Mouse (Mus musculus): ENCODE results near the gene Ephb4. TPM values are rescaled to one million over a fixed set of nuclear protein-coding genes. Genes with fewer than 3 reads are reported as not detected.

Ephb4 gene
- polyA plus RNA-seq, 1 experiment: 27.5 TPM

- 92% methylated on average over 11 of the region's 11 CpGs for WGBS
- Histone ChIP-seq H3K27me3 (ENCODE audit: control insufficient read depth, insufficient read depth, low read length) (no peaks in the 10 kb centered on the region), H3K4me1 (ENCODE audit: control insufficient read depth, insufficient read depth, insufficient read length, low read length) (no peaks in the 10 kb centered on the region), H3K4me3 (ENCODE audit: low read depth, low read length) (no peak overlapping the region), H3K27ac (ENCODE audit: insufficient read depth, low read depth, low read length) (no peak overlapping the region), H3K36me3 (ENCODE audit: control insufficient read depth, insufficient read depth, low read length) (peaks cover 84% of the 10 kb centered on the region)
- no peak for TF ChIP-seq CTCF (IDR thresholded peaks at IDR 0.05; ENCODE audit: extremely low read depth, insufficient read length, insufficient replicate concordance, low read depth, low read length)
- TF ChIP-seq POLR2A (IDR thresholded peaks at IDR 0.05; ENCODE audit: low read depth, low read length): no peak
Observed at GRCm38 (mm10) chr5:137369665-137370064, 19.8 kb downstream of the Ephb4 start.

- TF ChIP-seq POLR2A (IDR thresholded peaks at IDR 0.05; ENCODE audit: low read depth, low read length) (no peak), CTCF (IDR thresholded peaks at IDR 0.05; ENCODE audit: extremely low read depth, insufficient read length, insufficient replicate concordance, low read depth, low read length) (no peak)
- peaks cover 51% of the 10 kb centered on the region for H3K36me3 ChIP-seq (ENCODE audit: control insufficient read depth, insufficient read depth, low read length)
- WGBS: 77% methylated on average over 12 of the region's 12 CpGs
- no peak overlapping the region for H3K27ac ChIP-seq (ENCODE audit: insufficient read depth, low read depth, low read length)
- no peaks in the 10 kb centered on the region for H3K27me3 ChIP-seq (ENCODE audit: control insufficient read depth, insufficient read depth, low read length)
- no peak overlapping the region for H3K4me3 ChIP-seq (ENCODE audit: low read depth, low read length)
- H3K4me1 ChIP-seq (ENCODE audit: control insufficient read depth, insufficient read depth, insufficient read length, low read length): peaks cover 4% of the 10 kb centered on the region
Observed at GRCm38 (mm10) chr5:137373371-137373950, 23.6 kb downstream of the Ephb4 start.

GRCm38 (mm10) chr5:137374521-137375080, 24.7 kb downstream of the Ephb4 start:
- TF ChIP-seq POLR2A (IDR thresholded peaks at IDR 0.05; ENCODE audit: low read depth, low read length) (no peak), CTCF (IDR thresholded peaks at IDR 0.05; ENCODE audit: extremely low read depth, insufficient read length, insufficient replicate concordance, low read depth, low read length) (no peak)
- Histone ChIP-seq H3K4me1 (ENCODE audit: control insufficient read depth, insufficient read depth, insufficient read length, low read length) (peaks cover 4% of the 10 kb centered on the region), H3K4me3 (ENCODE audit: low read depth, low read length) (no peak overlapping the region), H3K36me3 (ENCODE audit: control insufficient read depth, insufficient read depth, low read length) (peaks cover 42% of the 10 kb centered on the region), H3K27ac (ENCODE audit: insufficient read depth, low read depth, low read length) (no peak overlapping the region), H3K27me3 (ENCODE audit: control insufficient read depth, insufficient read depth, low read length) (no peaks in the 10 kb centered on the region)
- WGBS: 55% methylated on average over 4 of the region's 4 CpGs

GRCm38 (mm10) chr5:137375627-137376026, 25.7 kb downstream of the Ephb4 start:
- no peak for TF ChIP-seq CTCF (IDR thresholded peaks at IDR 0.05; ENCODE audit: extremely low read depth, insufficient read length, insufficient replicate concordance, low read depth, low read length)
- TF ChIP-seq POLR2A (IDR thresholded peaks at IDR 0.05; ENCODE audit: low read depth, low read length): no peak
- peaks cover 4% of the 10 kb centered on the region for H3K4me1 ChIP-seq (ENCODE audit: control insufficient read depth, insufficient read depth, insufficient read length, low read length)
- WGBS: 12% methylated on average over 2 of the region's 2 CpGs
- H3K36me3 ChIP-seq (ENCODE audit: control insufficient read depth, insufficient read depth, low read length): peaks cover 31% of the 10 kb centered on the region
- no peak overlapping the region for H3K4me3 ChIP-seq (ENCODE audit: low read depth, low read length)
- no peaks in the 10 kb centered on the region for H3K27me3 ChIP-seq (ENCODE audit: control insufficient read depth, insufficient read depth, low read length)
- 0 out of 2 replicates have a peak overlapping the region, but pooled peaks have one; percentile 0 for H3K27ac ChIP-seq (ENCODE audit: insufficient read depth, low read depth, low read length)

- Histone ChIP-seq H3K36me3 (ENCODE audit: control insufficient read depth, insufficient read depth, low read length) (peaks cover 26% of the 10 kb centered on the region), H3K4me1 (ENCODE audit: control insufficient read depth, insufficient read depth, insufficient read length, low read length) (peaks cover 4% of the 10 kb centered on the region), H3K27me3 (ENCODE audit: control insufficient read depth, insufficient read depth, low read length) (no peaks in the 10 kb centered on the region), H3K4me3 (ENCODE audit: low read depth, low read length) (no peak overlapping the region), H3K27ac (ENCODE audit: insufficient read depth, low read depth, low read length) (no peak overlapping the region)
- TF ChIP-seq CTCF (IDR thresholded peaks at IDR 0.05; ENCODE audit: extremely low read depth, insufficient read length, insufficient replicate concordance, low read depth, low read length) (peak; percentile 48; the same call in 1 of the 2 replicates), POLR2A (IDR thresholded peaks at IDR 0.05; ENCODE audit: low read depth, low read length) (no peak)
- 18% methylated on average over 7 of the region's 7 CpGs for WGBS
Observed at GRCm38 (mm10) chr5:137376198-137376597, 26.3 kb downstream of the Ephb4 start.

- H3K36me3 ChIP-seq (ENCODE audit: control insufficient read depth, insufficient read depth, low read length): peaks cover 21% of the 10 kb centered on the region
- TF ChIP-seq POLR2A (IDR thresholded peaks at IDR 0.05; ENCODE audit: low read depth, low read length) (no peak), CTCF (IDR thresholded peaks at IDR 0.05; ENCODE audit: extremely low read depth, insufficient read length, insufficient replicate concordance, low read depth, low read length) (no peak)
- peaks cover 4% of the 10 kb centered on the region for H3K4me1 ChIP-seq (ENCODE audit: control insufficient read depth, insufficient read depth, insufficient read length, low read length)
- 36% methylated on average over 9 of the region's 9 CpGs for WGBS
- H3K27me3 ChIP-seq (ENCODE audit: control insufficient read depth, insufficient read depth, low read length): no peaks in the 10 kb centered on the region
- no peak overlapping the region for H3K27ac ChIP-seq (ENCODE audit: insufficient read depth, low read depth, low read length)
- H3K4me3 ChIP-seq (ENCODE audit: low read depth, low read length): no peak overlapping the region
Observed at GRCm38 (mm10) chr5:137376722-137377121, 26.8 kb downstream of the Ephb4 start.

GRCm38 (mm10) chr5:137377176-137377575, 27.3 kb downstream of the Ephb4 start:
- H3K4me1 ChIP-seq (ENCODE audit: control insufficient read depth, insufficient read depth, insufficient read length, low read length): peaks cover 4% of the 10 kb centered on the region
- TF ChIP-seq CTCF (IDR thresholded peaks at IDR 0.05; ENCODE audit: extremely low read depth, insufficient read length, insufficient replicate concordance, low read depth, low read length): no peak
- TF ChIP-seq POLR2A (IDR thresholded peaks at IDR 0.05; ENCODE audit: low read depth, low read length): no peak
- peaks cover 17% of the 10 kb centered on the region for H3K36me3 ChIP-seq (ENCODE audit: control insufficient read depth, insufficient read depth, low read length)
- no peak overlapping the region for H3K4me3 ChIP-seq (ENCODE audit: low read depth, low read length)
- H3K27ac ChIP-seq (ENCODE audit: insufficient read depth, low read depth, low read length): no peak overlapping the region
- 15% methylated on average over 11 of the region's 11 CpGs for WGBS
- H3K27me3 ChIP-seq (ENCODE audit: control insufficient read depth, insufficient read depth, low read length): no peaks in the 10 kb centered on the region
